Mouse (Mus musculus) midbrain, embryonic 14.5 days (tissue): ENCODE measurements around the gene Samm50. TPM values are rescaled to one million over a fixed set of nuclear protein-coding genes. Genes with fewer than 3 reads are reported as not detected.

Source experiments
- ATAC-seq: fragments of 200-750 bp; cut with Nextera tagmentation; 2 replicates; pipeline ENCODE4 v1.8.0; 2017; ENCODE audit warnings: moderate number of reproducible peaks, moderate library complexity; ENCODE audit not compliant: low FRiP score, low TSS enrichment
- DNase-seq: peaks from one replicate; pipeline ENCODE4 v3.0.0-alpha.2; 2015
- H3K27ac ChIP-seq: fragments of 300-500 bp; sonication (generic); replicated peaks from 2 replicates; pipeline ENCODE4 v1.5.1; 2014; ENCODE audit warnings: mild to moderate bottlenecking, low read depth, low read length, moderate library complexity
- H3K27me3 ChIP-seq: fragments of 300-500 bp; sonication (generic); 2 replicates; pipeline ENCODE4 v1.6.1; 2014; ENCODE audit warnings: low read length, control low read depth, mixed read lengths; ENCODE audit not compliant: control insufficient read depth, insufficient read depth
- H3K36me3 ChIP-seq: fragments of 300-500 bp; sonication (generic); 2 replicates; pipeline ENCODE4 v1.6.1; 2014; ENCODE audit warnings: low read length, control low read depth; ENCODE audit not compliant: control insufficient read depth, insufficient read depth
- H3K4me1 ChIP-seq: fragments of 300-500 bp; sonication (generic); 2 replicates; pipeline ENCODE4 v1.6.1; 2014; ENCODE audit warnings: mild to moderate bottlenecking, antibody characterized with exemption, low read length, control low read depth; ENCODE audit not compliant: control insufficient read depth, insufficient read depth
- H3K4me2 ChIP-seq: fragments of 300-500 bp; sonication (generic); 2 replicates; pipeline ENCODE4 v1.6.1; 2014; ENCODE audit warnings: mild to moderate bottlenecking, low read length, moderate library complexity
- H3K4me3 ChIP-seq: fragments of 300-500 bp; sonication (generic); replicated peaks from 2 replicates; pipeline ENCODE4 v1.5.1; 2014; ENCODE audit warnings: low read depth, low read length
- H3K9ac ChIP-seq: fragments of 300-500 bp; sonication (generic); replicated peaks from 2 replicates; pipeline ENCODE4 v1.6.1; 2014; ENCODE audit warnings: mild to moderate bottlenecking, low read length, moderate library complexity
- H3K9me3 ChIP-seq: fragments of 300-500 bp; sonication (generic); 2 replicates; pipeline ENCODE4 v1.6.1; 2016; ENCODE audit warnings: low read length, control low read depth, mixed read lengths; ENCODE audit not compliant: control insufficient read depth
- WGBS: fragments of 180-500 bp; shearing (Covaris S2); extraction: QIAGEN DNeasy Blood & Tissue Kit; methylation state at CpG from one replicate; pipeline ENCODE4 v1.1.7; 2014; 5-methylcytosine and 5-hydroxymethylcytosine counted together
- polyA plus RNA-seq: library from polyadenylated mRNA; unstranded; fragments of >200 nt; fragmentation: Nextera tagmentation; extraction: Ambion mirVana; gene quantifications from 2 replicates; pipeline ENCODE4 v1.2.1, GENCODE M21; 2014

The Samm50 gene
- polyA plus RNA-seq, 1 experiment from 2014 or later: 54.2 TPM

DNA sequence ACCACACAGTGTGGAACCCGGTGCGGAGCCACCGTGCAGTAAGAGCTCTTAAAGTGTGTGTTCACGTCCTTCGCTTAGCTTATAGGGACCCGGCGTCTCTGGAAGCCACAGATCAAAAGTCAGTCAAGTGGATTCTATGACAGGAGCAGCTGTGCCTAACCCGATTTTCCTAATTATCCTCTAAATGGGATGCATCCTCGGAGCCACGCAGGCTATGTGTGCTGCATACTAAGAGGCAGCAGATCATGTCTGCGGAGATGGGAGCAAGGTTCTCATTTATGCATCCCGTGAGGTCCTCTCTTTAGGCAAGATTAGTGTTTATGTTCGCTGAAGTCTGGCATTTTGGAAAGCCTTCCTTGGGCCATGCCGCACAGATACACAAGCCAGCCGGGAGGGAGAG, 34.9 kb downstream of the Samm50 start:
- Histone ChIP-seq H3K9ac (no peak overlapping the region), H3K4me3 (no peak overlapping the region), H3K9me3 (no peaks in the 10 kb centered on the region), H3K36me3 (no peaks in the 10 kb centered on the region), H3K4me2 (peak overlapping the region; percentile 15; the same call in 1 of the 2 replicates), H3K27me3 (no peaks in the 10 kb centered on the region), H3K4me1 (peaks cover 51% of the 10 kb centered on the region), H3K27ac (peak overlapping the region; percentile 84)
- WGBS: 12% methylated on average over 15 of the region's 15 CpGs
- DNase-seq: peak; percentile 88
- peak; percentile 62 for ATAC-seq

DNA sequence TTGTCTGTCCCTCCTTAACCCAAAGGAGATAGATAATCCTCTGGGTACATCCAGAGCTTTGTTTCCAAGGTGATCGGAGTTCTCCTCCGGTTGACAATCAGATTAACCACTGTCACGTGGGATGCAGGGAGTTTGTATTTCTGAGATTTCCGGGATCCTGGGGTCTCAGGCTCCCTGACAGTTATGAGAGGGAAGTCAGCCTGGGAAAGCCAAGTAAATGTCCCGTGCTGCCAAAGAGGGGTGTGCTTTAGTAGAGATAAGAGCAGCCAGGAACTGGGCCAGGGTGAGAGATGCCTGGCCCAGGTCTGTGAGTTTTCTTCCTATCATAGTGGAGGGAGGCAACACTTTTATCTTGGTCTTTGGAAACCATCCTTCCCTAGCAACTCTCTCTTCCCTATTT, 38.6 kb downstream of the Samm50 start:
- WGBS: 1% methylated on average over 5 of the region's 5 CpGs
- Histone ChIP-seq H3K4me2 (peak overlapping the region; percentile 86), H3K27me3 (no peaks in the 10 kb centered on the region), H3K4me1 (peaks cover 53% of the 10 kb centered on the region), H3K4me3 (no peak overlapping the region), H3K27ac (peak overlapping the region; percentile 81), H3K36me3 (no peaks in the 10 kb centered on the region), H3K9ac (peak overlapping the region; percentile 54; the same call in 1 of the 2 replicates), H3K9me3 (no peaks in the 10 kb centered on the region)
- DNase-seq (peak; percentile 51), ATAC-seq (no peak)

DNA sequence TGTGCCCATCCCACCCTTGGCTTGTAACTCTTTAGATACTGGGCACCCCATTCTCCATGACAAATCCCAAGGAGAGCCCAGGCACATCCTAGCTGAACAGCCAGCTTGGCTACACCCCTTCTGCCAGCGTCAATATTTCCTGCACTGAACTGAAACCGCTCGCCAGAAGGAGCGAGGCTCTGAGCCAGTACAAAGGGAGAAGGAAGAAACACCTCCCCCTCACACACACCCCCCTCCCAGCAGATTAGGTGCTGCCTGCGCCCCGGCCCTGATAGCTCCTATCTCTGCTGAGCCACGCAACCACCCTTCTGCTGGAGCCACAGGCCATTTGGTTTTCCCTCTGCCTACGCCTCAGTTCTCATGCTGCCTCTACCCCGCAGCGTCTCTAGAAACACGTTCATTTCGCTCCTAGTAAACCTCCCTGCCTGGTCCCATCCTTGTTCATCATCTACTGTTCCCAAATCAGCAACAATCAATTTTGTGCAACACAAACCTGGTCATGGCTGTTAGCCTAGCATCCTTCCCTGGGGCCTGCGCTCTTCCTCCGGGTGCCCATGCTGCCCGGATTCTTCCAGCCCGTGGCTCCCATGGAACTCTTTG, 39.2 kb downstream of the Samm50 start:
- Histone ChIP-seq H3K9ac (peak overlapping the region; percentile 54), H3K4me1 (peaks cover 48% of the 10 kb centered on the region), H3K36me3 (no peaks in the 10 kb centered on the region), H3K9me3 (no peaks in the 10 kb centered on the region), H3K4me3 (peak overlapping the region; percentile 41), H3K4me2 (peak overlapping the region; percentile 86), H3K27me3 (no peaks in the 10 kb centered on the region), H3K27ac (peak overlapping the region; percentile 81)
- DNase-seq (peak; percentile 72), ATAC-seq (no peak)
- WGBS: under 1% methylated on average over 16 of the region's 16 CpGs

DNA sequence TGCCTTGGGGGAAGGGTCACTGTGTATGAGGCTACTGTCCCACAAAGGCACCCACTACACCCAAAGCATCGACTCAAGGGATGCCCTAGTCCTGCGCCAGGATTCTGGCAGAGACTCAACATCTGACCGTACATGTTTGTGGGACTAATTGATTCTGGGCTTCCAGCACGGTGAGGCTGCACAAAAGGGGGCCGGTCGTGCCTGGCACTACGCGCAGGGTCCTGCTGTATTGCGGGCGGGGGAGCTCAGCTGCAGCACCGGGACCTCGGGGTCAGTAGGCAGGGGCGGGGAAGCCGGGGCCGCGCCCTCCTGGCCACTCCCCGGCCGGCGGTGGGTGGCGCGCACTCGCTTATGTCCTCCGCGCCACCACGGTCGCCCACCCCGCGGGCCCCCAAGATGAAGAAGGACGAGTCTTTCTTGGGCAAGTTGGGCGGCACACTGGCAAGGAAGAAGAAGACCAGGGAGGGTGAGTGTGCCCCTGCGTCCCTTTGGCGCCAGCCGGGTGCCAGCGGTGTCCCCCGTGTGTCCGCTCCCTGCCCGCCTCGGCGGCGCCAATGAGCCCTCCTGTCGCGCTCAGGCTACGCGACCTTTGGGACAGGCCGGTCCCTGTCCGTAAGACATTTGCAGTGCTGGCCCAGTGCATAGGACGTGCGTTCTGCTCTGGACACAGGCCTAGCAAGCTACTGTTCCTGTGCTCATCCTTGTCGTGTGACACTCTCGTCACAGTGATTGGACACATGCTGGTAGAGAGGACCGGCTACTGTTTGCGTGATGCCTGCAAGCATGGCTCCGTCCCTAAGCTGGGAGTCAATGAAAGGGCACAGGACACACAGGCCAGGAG, 39.9 kb downstream of the Samm50 start, which contains the start of gene Parvb:
TSS of gene Parvb (plus strand) at position 323 of the 841 bp plus-strand sequence.
- Histone ChIP-seq H3K36me3 (no peaks in the 10 kb centered on the region), H3K4me2 (peak within 1 kb of the TSS; percentile 86), H3K9me3 (no peaks in the 10 kb centered on the region), H3K27ac (peak within 1 kb of the TSS; percentile 81), H3K9ac (peak within 1 kb of the TSS; percentile 54), H3K4me3 (peak within 1 kb of the TSS; percentile 41), H3K27me3 (no peaks in the 10 kb centered on the region), H3K4me1 (peaks cover 42% of the 10 kb centered on the region)
- ATAC-seq: peak; percentile 31
- peak; percentile 58 for DNase-seq
- WGBS: under 1% methylated on average over 53 of the region's 53 CpGs

DNA sequence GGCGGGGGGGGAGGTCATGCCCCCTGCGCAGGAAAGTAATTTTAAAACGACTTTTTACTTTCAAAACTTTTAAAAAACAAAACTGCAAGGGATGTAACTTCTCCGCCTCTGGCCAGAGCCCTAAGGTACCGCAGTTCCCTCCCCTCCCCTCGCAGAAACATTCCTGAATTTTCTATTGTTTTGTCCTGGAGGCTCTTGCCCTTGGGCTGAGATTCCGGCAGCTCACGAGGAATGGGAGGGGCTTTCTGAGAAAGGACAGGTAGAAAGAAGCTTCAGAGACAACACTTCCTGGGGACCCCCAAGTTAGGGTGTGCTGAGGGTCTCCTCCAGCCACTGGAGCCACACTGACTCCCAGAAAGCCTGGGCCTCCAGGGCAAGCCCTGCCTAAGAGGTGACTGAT, 40.6 kb downstream of the Samm50 start:
- H3K9ac ChIP-seq: no peak overlapping the region
- H3K4me1 ChIP-seq: peaks cover 35% of the 10 kb centered on the region
- 11% methylated on average over 8 of the region's 8 CpGs for WGBS
- DNase-seq (no peak), ATAC-seq (no peak)
- H3K9me3 ChIP-seq: no peaks in the 10 kb centered on the region
- H3K36me3 ChIP-seq: no peaks in the 10 kb centered on the region
- 0 out of 2 replicates have a peak overlapping the region, but pooled peaks have one; percentile 81 for H3K27ac ChIP-seq
- H3K27me3 ChIP-seq: no peaks in the 10 kb centered on the region
- H3K4me3 ChIP-seq: peak overlapping the region; percentile 41
- H3K4me2 ChIP-seq: peak overlapping the region; percentile 86

DNA sequence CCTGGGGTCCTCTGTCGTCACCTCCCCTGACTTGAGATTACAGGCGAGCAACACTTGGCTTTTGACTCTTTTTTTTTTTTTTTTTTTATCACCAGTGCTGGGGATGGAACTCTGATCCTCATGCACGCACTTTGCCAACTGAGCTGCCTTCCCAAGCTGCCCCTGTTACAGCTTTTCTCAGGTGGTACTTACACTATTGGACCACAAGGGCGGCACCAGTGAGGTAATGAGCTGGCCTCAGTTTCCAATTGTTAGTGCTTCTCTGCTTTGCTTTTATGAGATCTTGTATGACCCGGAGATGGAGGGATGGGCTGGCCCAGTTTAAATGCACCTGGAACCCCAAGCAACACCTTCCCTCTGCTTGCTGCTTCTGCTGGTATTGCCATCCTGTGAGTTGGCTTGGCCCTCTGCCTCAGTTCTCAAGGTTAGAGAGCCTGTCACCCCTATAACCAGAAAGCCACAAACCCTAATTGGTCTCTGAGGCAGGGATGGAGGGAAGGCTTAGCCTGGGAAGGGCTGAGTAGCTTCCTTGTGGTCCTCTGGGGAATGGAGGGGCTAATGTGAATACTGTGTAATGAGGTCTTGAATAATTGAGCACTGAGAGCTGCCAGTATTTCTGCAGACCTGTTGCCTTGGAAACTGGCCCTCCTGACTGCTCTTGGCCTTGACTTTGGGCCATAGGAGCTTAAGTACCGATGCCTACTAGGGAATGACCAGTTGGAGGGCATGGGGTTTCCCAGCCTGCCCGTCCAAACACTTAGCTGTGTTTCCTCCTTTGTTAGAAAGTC, 42.9 kb downstream of the Samm50 start:
- 0 out of 2 replicates have a peak, but pooled peaks have one; percentile 49 for ATAC-seq

DNA sequence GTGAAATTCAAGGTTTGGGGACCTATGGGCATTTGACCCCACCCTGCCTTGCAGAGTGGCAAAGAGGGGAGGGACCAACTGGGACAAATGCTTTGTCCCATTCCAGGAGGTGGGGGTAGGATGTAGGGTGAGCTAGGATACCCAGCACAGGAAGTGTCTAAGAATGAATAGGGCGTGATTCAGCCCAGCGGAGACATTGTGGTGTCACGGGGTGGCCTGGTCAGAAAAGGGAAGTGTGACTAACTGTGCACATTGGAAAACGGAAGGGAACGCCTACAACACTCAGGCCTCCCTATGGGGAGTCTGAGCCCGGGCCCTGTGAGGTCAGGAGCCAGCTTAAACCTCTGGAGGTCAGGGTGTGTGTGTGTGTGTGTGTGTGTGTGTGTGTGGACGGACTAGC, 43.6 kb downstream of the Samm50 start:
- H3K9ac ChIP-seq: no peak overlapping the region
- 49% methylated on average over 7 of the region's 7 CpGs for WGBS
- no peaks in the 10 kb centered on the region for H3K9me3 ChIP-seq
- peaks cover 39% of the 10 kb centered on the region for H3K4me1 ChIP-seq
- no peaks in the 10 kb centered on the region for H3K27me3 ChIP-seq
- no peaks in the 10 kb centered on the region for H3K36me3 ChIP-seq
- no peak overlapping the region for H3K4me3 ChIP-seq
- ATAC-seq (no peak), DNase-seq (no peak)
- H3K4me2 ChIP-seq: no peak overlapping the region
- H3K27ac ChIP-seq: no peak overlapping the region

More for the DNA sequence above, 42.9 kb downstream of the Samm50 start:
- H3K4me3 ChIP-seq: no peak overlapping the region
- DNase-seq: peak; percentile 83
- H3K9me3 ChIP-seq: no peaks in the 10 kb centered on the region
- no peak overlapping the region for H3K4me2 ChIP-seq
- whole genome bisulfite sequencing: 72% methylated on average over 7 of the region's 7 CpGs
- H3K4me1 ChIP-seq: peaks cover 40% of the 10 kb centered on the region
- H3K36me3 ChIP-seq: no peaks in the 10 kb centered on the region
- no peaks in the 10 kb centered on the region for H3K27me3 ChIP-seq
- peak overlapping the region; percentile 32 for H3K27ac ChIP-seq
- no peak overlapping the region for H3K9ac ChIP-seq

DNA sequence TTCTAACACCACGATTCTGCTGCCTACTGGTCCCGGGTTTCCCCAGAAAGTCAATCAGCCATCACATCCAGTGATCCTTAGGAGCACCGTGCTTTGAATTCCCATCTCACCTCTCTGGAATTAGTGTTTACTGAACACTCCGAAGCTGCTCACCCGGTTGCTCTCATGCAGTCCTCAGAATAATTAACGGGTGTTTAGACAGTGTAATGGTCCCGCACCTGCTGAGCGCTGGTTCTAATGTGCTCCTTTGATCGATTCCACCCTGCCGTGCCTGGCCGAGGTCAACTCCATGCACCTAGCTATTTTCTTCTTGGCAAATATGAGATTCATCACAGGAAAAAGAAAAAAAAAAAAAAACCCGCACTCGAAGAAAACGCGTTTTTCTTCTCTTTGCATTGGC, 46.5 kb downstream of the Samm50 start:
- Histone ChIP-seq H3K27me3 (no peaks in the 10 kb centered on the region), H3K9me3 (no peaks in the 10 kb centered on the region), H3K27ac (0 out of 2 replicates have a peak overlapping the region, but pooled peaks have one; percentile 6), H3K4me1 (peaks cover 18% of the 10 kb centered on the region), H3K4me3 (no peak overlapping the region), H3K4me2 (no peak overlapping the region), H3K9ac (no peak overlapping the region), H3K36me3 (no peaks in the 10 kb centered on the region)
- ATAC-seq (no peak), DNase-seq (no peak)
- 34% methylated on average over 15 of the region's 15 CpGs for WGBS
